Mouse (Mus musculus): ENCODE results near the gene Lpcat3.

The Lpcat3 gene

DNA sequence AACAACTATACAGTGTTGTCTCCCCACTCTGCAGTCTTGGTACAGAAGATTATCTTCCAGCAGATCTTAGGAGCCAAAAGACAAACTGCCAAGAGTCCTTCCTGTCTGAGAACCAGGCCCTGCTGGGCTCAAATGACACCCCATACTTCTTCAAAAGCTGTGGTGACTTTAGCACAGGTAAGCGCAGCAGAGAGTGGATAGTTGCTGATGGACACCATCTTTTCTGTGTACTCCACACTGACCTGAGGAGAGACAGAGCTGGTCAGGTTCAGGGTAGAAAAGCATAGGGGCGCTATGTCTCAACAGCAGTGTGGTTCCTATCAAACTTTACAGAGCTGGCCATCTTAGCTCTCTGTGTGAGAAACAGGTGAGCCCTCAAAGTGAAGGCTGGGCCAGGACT, 41.6 kb downstream of the Lpcat3 start:
- no peak for DNase-seq (ENCODE audit: low read depth, low spot score)

DNA sequence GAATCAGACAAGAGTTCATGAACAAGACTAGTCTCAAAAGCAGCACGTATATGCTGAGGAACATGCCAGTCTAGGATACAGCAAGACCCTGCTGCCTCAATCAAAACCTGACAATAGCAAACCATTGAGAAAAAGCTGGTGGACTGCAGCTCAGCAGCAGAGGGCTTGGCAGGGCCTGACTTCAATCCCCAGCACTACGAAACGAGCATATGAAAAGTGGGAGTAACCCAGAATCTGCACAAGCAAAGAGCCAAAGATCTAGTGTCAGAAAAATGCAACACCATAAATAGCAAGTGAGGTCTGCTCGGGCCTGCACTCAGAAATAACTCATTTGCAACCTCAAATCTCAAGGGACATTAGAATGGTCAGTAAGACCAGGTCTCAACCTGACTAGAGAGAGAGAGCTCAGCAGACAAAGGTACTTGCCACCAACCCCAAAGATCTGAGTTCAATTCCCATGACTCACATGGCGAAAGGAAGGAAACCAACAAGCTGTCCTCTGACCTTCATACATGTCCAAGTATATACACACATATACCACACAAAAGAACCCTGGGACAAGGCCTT, 43.3 kb downstream of the Lpcat3 start:
- DNase-seq (ENCODE audit: low read depth, low spot score) = peak; percentile 27

DNA sequence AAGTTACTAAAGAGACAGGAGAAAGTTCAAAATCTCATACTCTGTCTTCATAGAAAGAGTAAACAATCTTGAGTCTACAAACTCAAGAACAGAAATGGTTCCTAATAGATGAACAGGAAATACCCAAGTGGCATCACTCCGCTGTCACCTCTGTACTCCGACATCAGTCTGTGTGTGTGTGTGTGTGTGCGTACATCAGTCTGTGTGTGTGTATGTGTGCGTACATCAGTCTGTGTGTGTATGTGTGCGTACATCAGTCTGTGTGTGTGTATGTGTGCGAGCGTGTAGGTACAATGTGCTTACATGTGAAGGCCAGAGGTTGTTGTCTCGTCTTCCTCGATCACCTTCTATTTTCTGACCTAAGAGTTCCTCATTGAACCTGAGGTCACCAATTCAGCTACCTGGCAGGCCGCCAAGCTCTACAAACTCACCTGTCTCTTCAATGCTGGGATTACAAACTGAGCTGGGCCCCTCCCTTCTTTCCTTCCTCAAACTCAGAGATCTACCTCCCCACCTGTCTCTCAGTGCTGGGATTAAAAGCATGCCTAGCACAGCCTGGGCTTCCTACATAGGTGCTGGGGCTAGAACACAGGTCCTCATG, 45.6 kb downstream of the Lpcat3 start:
- DNase-seq (ENCODE audit: low read depth, low spot score) = no peak

DNA sequence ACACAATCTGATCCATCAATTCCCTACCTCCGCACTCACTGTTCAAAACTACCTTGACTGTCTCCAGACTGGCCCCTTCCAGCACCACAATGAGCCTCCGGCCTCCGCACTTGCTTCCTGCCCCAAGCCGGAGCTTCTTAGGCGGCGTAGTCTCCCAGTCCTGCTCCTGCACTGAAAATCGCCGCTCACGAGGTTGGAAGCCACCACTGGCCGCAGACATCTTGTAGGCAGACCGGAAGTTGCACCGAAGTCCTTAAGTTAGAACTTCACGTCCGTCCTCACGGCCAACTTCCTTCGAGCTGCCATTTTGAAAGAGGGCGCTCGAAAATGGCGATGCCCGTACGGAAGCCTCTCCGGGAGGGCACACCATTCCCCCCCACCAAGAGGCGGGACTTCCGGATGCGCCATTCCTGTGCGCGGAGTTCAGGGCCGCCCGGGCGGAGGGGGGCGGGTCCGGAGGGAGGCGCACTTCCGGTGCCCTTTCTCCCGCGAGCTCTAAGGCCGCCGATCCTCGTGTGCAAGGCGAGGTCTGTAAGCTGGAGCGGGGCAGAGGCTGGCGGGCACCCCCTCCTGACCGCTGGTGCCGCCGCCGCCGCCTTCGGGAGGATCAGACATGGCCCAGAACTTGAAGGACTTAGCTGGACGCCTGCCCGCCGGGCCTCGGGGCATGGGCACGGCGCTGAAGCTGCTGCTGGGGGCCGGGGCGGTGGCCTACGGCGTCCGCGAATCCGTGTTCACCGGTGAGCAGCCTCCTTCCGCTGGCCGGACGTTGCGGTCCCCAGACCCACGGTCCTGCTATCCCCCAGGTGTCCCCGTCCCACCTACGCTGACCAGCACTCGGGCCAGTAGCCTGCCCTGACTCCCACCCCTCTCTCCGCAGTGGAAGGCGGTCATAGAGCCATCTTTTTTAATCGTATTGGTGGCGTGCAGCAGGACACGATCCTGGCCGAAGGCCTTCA, 49.3 kb downstream of the Lpcat3 start, which contains the start of the genes Emg1 and Phb2:
Gene Emg1, minus strand, starts transcription at position 355 of the 959 bp plus-strand sequence.
Gene Phb2, plus strand, starts transcription at position 513 of the 959 bp plus-strand sequence.
- DNase-seq (ENCODE audit: low read depth, low spot score) = peak; percentile 99

DNA sequence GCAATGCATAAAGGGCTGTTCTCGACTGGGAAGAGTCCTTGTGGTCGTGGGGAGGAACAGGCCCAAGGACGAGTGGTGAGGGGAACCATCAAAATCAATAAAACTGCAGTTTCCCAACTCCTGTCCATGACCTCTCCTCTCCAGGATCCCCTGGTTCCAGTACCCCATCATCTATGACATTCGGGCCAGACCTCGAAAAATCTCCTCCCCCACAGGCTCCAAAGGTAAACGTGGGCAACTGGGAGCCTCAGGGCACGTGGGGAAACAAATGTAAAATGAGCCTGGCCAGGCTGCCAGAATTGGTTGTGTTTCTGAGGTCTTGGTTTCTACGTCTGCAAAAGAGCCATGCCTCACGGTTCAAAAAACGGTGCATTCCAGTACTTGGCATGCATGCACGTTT, 50.1 kb downstream of the Lpcat3 start:
- DNase-seq (ENCODE audit: low read depth, low spot score) = no peak

DNA sequence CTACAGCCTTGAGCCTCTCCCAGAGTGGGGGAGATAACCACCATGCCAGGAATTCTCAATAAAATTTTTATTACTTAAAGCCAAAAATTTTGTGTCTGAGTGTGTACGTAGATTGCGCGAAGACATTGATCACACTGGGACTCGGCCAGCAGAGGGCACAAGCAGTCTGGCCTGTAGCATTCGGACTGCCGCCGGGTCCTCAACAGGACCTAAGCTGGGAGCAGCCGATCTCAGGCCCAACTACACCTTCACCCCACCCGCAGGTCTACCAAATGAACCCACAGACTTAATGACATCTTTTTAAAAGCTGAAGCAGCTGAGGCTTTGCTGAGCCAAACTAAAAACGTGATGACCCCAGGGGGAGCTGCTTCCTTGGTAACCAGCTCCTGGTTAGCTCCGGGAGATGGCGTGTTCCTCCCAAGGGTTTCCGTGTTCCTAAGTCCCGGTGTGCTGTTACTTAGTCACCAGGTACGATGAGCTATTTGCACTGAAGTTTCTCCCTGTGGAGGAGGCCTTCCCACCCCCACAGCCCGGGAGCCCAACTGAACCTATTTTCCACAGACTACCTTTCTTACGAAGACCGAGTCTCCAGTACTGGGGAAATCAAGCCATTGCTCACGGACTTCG, 54.1 kb downstream of the Lpcat3 start:
- peak; percentile 80 for DNase-seq (ENCODE audit: low read depth, low spot score)

DNA sequence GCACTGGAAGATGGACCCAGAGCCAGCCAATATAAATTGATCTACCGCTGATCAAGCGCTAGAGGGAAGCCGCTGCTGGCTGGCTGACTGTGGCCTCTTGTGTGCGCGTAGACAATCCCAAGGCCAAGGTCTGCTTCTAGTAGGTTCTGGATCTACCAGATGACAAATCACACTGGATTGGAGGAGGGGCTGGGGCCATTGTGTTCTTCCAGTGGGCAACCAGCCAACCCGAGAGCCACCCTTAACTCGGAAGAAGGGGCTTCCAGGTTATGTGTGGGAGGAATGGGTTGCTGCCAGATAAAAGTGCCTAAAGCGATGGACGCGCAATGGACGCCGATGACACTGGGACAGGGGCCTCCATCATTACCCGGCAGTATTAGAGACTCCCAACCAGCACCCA, 55.1 kb downstream of the Lpcat3 start:
- DNase-seq (ENCODE audit: low read depth, low spot score) = no peak

DNA sequence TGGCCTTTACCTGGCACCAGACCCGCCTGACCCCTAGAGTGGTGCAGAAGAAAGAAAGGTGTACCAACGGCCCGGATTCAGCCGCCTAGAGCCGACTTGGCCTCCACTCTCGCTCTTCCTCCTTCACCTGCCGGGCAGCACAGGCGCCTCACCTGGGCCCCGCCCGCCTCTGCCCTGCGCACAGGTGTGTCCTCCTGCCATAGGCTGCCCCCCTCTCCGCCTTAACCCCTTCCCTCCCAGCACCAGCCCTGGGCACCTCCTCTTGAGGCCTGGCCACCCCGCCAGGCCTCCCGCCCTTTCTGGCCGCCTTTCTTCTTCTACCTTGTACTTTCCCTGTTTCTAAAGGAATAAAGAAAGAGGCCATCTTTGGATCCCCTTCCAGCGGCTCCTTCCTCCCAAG, 55.9 kb downstream of the Lpcat3 start:
- DNase-seq (ENCODE audit: low read depth, low spot score) = no peak

DNA sequence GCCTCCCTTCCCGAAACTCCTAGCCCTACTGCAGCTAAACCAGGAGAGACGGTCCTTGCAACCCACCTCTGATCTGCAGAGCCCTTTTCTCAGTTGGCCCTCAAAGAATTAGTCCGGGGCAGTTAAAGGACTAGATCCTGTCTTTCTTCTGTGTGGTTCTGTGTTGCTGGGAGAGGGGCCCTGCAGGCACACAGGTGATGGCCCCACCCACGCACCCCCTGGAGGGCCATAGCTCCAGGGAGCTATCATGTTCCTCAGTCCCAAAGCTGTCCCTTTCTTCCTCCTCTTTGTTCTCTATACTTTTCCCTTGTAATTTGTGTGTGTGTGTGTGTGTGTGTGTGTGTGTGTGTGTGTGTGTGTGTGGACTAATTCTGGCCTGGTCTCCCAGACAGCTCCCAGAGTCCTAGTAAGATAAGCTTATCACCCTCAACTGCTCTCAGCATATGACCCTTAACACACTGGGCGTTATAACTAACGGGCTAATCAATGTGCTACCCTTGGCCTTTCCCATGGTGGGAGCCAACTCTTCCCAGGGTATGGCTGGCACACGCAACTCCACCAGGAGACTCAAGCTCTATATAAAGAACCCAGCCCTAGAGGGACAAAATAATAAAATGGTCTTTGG, 56.6 kb downstream of the Lpcat3 start:
- no peak for DNase-seq (ENCODE audit: low read depth, low spot score)

DNA sequence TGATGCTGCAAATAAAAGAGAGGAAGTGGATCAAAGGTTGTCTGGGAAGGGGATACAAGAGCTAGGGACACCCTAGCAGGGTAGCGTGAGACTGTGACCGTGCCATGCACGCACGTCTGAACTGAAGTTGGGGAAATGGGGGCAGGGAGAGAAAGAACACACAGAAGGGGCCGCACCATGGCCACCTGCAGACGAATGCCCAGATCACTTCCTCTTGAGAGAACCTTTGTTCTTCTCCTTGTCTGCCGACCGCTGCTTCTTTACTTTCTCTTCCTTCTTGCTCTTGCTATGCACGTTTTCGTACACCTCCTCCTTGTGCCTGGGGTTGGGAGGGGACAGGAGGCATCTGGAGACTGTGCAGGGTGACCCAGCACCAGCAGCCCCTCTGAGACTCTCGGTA, 58.1 kb downstream of the Lpcat3 start:
- no peak for DNase-seq (ENCODE audit: low read depth, low spot score)

DNA sequence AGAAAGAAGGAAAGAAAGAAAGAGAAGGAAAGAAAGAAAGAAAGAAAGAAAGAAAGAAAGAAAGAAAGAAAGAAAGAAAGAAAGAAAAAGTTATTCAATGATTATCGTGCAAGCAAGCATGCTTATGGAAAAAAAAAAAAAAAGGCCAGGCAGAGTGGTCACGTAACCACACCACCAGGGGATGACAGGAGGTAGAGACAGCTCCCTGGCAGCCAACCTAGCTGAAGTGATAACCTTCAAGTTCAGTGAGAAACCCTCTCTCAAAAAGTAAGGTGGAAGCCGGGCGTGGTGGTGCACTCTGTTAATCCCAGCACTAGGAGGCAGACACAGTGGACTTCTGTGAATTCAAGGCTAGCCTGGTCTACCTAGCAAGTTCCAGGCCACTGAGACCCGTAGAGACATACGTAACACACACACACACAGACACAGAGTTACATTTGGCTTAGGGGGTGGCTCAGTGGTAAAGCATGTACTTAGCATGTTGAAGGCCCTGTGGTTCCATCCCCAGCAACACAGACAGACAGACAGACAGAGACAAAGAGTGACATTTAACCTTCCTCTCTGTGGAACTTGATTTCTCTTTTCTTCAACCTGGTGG, 60.1 kb downstream of the Lpcat3 start:
- no peak for DNase-seq (ENCODE audit: low read depth, low spot score)

DNA sequence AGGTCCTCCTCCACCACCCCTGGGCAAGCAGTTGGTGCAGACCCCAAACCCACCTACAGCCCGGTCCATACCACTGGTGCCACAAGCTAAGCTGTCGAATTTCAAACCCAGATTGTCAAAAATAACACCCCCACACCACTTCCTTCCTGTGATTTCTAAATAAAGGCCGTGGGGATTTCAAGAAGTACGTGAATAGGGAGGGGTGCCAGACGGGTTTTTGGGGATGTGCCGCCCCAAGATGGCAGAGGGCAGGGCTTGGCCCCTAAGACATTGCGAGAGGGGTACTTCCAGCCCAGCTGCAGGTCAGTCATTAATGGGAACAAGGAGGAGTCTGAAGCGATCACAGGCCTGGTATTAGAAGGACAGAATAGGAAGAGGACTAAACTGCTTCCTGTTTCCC, 60.7 kb downstream of the Lpcat3 start:
- no peak for DNase-seq (ENCODE audit: low read depth, low spot score)

DNA sequence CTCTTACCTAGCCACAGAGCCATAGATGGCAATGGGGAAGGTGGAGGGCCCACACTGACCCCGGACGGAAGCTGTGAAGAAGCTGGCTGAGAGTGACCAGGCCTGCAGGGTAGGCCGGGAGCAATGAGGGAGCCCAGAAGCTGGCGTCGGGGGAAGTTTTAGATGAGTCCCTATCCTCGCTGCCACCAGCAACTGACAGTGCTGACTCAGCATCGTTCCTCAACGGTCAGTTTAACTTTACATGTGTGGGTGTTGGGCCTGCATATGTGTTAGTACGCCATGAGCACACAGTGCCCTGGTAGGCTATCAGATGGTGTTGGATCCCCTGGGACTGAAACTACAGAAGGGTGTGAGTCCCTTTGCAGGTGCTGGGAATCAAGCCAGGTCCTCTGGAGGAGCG, 61.6 kb downstream of the Lpcat3 start:
- no peak for DNase-seq (ENCODE audit: low read depth, low spot score)

DNA sequence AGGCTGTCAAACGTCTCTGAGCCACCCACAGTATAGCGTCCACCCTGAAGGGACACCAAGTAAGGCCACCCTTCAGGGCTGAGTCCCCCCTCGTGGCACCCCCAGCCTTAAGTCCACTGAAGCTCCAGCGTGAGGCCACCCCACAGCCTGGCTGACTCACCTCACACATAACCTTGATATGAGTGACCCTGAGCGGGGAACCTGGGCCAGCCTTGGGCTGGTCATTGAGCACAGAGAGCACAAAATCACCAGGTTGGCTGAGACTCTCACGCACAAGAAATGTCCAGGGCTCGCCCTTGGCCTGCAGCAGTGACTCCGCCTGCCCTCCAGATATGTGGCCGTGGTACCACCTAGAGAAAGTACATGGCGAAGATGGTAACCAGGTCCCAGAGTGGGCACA, 65.8 kb downstream of the Lpcat3 start:
- DNase-seq (ENCODE audit: low read depth, low spot score) = no peak

DNA sequence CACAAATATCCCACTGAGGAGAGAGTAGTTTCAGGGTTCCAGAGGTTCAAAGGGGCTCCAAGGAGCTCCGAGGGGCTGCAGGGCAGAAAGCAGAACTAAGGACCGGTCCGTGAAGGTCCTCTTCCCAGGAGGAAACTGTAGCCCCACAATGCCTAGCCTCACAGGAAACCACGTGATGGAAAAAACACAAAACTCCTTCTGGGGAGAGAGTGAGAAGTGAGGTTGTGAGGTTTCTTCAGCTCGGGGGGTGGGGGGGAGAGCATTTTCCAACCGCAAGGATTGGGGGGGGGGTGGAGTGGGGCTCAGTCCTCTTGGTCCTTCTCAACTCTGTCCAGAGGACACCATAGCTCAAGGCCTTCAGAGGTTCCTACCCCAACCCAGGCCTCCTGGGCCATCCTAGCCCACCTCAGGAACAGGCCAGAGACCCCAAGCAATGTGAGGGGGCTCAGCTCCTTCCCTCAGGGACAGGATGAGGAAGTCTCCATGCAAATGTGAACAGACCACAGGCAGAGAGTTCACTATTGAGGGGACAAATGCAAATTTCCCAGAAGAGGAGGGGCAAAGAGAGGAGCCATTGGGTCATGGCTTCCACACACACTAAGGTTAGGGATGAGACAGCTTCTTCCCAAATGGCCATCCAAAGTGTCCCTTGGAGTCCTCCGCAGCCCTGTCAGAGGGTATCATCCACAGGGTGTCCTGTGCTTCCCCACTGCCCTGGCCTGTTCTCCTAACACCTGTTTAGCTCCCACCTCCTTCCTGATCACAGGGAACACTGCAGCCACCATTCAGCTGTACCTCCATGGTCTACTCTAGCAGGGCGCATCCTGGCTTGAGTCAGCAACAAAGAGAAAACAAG, 67.3 kb downstream of the Lpcat3 start:
- peak; percentile 50 for DNase-seq (ENCODE audit: low read depth, low spot score)

DNA sequence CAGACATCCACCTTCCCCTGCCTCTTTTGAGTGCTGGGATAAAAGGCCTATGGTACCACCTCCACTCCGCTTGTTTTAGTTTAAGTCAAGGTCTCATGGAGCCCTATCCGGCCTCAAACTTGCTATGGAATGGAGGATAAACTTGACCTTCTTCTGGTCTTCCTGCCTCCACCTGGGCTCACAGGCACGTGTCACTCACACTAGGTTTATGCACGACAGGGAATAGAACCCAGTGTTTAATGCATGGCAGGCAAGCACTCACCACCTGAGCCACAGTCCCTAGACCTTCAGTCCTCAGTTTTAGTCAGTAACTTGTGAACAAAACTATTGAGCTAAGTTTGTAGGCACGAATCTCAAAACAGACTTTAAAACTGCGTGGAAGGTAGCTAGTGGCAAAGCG, 68.2 kb downstream of the Lpcat3 start:
- DNase-seq (ENCODE audit: low read depth, low spot score) = no peak

DNA sequence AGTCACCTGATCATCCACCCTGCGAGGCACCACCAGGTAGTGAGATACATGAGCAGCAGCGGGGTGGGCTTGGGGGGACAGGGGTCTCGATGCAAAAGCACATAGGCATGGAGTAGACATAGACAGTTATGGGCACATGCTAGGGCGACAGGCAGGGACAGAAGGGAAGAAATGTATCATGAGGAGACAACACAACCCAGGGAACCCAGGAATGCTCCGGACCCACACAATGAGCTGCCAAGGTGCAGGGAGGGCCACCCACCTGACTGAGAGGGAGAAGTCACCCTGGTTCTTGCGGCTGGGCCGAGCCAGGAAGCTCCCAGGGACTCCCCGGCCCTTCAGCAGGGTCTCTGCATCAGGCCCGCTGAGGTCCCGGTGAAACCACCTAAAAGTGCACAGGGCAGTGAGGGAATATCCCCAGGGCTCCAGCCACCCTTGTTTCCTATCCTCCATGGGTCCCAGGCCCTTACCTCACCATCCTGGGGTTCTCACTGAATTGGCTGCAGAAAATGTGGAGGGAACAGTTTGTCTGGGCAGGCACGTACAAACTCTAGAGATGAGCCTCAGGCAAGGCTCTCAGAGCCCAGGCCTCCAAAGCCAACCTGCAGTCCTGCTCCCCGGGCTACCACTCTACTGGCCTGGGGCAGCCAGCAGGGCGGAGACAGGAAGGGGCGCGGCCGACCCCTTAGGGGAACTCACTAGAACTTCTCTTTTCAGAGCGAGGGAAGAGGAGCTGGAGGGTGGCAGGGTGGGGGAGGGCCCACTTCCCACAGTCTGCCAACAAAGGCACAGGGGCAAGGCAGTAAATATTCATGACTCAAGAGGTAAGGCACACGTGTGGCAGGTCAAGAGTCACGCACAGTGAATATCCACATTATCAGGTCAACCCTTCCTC, 69.9 kb downstream of the Lpcat3 start:
- DNase-seq (ENCODE audit: low read depth, low spot score) = no peak

DNA sequence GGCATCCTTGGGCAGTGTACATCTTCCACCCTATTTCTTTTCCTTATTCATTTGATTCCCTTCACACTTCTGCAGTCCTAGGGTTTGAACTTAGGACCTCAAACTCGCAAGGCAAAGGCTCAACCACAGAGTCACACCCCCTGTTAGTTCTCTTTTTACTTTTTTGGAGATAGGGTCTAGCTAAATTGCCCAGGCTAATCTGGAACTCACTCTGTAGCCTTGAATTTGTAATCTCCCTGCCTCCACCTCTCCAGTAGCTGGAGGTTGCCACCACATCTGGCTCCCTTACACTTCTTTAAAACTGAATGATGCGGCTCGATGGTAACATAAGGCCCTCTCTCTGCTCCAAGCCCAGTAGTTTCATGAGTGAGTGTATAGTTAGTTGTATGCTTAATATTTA, 71.6 kb downstream of the Lpcat3 start:
- no peak for DNase-seq (ENCODE audit: low read depth, low spot score)

DNA sequence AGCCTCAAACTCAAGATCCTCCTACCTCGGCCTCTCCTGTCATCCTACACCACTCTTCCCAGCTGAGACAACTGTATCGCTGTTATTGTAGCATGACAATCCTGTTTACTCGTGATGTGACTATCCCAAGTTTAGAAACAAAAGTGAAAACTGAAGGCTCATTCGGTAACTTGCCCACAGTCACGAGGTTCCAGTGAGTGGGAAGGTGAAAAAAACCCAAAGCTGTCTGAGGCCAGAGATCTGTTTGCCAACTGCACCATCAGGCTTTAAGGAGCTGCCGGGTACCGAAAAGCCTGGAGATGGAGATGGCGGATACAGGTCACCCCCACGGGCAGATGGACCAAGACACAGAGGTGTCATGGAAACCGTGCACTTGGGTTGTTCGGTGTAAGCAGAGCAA, 74.2 kb downstream of the Lpcat3 start:
- peak; percentile 66 for DNase-seq (ENCODE audit: low read depth, low spot score)
